Mouse (Mus musculus) left cerebral cortex, postnatal 14 days (tissue): ENCODE results near the gene Fbxo42. TPM values are rescaled to one million over a fixed set of nuclear protein-coding genes. Genes with fewer than 3 reads are reported as not detected.

Source experiments
- DNase-seq, 2 experiments: peaks; one replicate each; pipeline ENCODE4 v3.0.0; 2021 to 2022; ENCODE audit warnings: low spot score in 2 of 2, mixed read lengths in 1 of 2
- intact Hi-C: fragments of 180-260 bp; cut with DNase I; formaldehyde crosslinking; loops from one replicate; pipeline ENCODE4 v1.15.1; 2025
- long read RNA-seq, 2 experiments: library from polyadenylated mRNA; stranded (forward); transcript quantifications; one replicate each; pipeline ENCODE4 v2.0.0; 2021
- total RNA-seq, 2 experiments: library from RNA; stranded (reverse); gene quantifications; 2 replicates each; pipeline ENCODE4 v1.2.3; 2021

Fbxo42 gene
- 10 to 100 TPM; 31.6 to 38.8 TPM for total RNA-seq
- long read RNA-seq, experiment 1, full-length matches to known transcripts = 9 of 17 reads
- long read RNA-seq, experiment 1, partial matches to known transcripts = 8 of 17 reads
- long read RNA-seq, experiment 1, other reads (novel, unspliced or antisense) = 0 of 17 reads
- long read RNA-seq, experiment 2, full-length matches to known transcripts = 10 of 22 reads
- long read RNA-seq, experiment 2, partial matches to known transcripts = 9 of 22 reads
- long read RNA-seq, experiment 2, other reads (novel, unspliced or antisense) = 3 of 22 reads

DNA sequence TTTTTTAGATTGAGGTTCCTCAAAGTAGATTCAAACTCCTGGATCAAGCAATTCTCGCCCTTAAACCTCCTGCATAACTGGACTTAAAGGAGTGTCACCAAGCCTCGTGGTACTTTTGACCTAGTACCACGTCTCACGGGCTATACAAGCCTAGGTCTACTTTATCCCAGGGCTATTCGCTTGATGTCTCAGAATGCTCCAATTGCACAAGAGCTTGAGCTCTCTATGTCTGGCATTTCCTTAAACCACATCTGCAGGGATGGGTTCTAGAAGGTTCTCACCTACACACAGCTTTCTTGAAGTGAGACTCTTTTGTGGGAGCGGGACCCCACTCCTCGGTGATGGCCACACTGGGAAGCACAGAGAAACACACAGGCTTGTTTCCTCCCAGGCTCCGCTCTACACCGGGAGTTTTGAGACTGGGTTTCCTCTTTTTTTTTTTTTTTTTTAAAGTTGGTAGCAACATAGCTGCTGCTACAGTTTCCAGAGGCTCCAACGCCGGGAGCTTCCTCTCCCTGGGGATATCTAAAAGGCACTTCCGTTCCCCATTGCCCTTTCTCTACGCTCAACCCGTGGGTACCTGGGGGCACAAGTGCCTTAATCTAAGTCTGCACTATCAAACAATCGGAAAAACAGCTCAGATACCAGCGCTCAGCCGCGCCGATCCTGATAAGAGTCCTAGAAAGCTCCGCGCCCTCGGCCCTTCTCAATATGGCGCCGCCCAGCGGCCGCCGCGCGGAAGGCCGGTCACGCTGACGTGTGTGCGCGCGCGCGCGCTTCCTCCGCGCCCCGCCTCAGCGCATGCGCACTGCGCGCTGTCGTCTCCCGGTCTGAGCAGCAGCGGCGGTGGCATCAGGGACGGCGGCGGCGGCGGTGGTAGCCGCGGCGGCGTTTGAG lies at the start of gene Fbxo42:
Gene Fbxo42 (plus strand): TSS at position 802 of the 897 bp plus-strand sequence.
- intact Hi-C loops = loop anchor here (2.0 to 5.0 kb wide), 3 partner anchors 25 to 215 kb away; no protein-coding TSS in a partner anchor

DNA sequence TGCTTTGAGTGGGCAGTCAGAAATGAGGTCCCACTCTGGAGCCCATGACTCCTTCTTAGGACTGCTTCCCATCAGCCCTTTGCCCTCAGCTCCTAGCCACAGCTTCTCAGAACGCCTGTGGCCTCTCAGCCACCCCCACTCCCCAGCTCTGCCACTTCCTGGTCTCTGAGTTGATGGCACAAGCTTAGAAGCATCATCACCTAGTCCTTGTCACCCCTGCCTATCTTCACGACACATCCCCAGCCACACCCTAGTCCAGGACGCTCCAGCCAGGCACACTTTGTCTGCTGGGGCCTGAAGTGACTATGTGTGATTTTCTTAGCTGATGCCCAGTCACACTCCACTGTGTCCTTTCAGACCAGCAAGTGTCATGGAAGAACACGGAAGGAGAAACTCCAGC lies 48.8 kb upstream of the Fbxo42 start:
- DNase-seq = no peak
- intact Hi-C loops = no loop called here

More for the DNA sequence above, at the start of gene Fbxo42:
- peak; percentile 93 to 96 for DNase-seq

DNA sequence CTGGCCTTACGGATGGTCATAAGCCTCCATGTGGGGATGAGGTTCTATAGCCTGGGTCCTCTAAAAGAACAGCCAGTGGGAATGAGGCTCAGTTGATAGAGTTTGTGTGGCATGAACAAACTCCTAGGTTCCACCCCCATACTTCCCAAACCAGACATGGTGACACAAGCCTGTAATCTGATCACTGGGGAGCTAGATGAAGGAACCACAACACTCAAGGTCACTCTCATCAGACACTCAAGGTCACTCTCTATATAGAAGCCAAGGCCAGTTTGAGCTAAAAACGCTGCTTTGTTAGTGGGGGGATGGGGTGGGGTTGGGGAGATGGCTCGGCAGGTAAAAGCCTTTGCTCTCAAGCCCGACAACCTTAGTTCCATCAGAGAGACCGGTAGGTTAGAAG lies 47.8 kb upstream of the Fbxo42 start:
- intact Hi-C loops = no loop called here
- DNase-seq = no peak

DNA sequence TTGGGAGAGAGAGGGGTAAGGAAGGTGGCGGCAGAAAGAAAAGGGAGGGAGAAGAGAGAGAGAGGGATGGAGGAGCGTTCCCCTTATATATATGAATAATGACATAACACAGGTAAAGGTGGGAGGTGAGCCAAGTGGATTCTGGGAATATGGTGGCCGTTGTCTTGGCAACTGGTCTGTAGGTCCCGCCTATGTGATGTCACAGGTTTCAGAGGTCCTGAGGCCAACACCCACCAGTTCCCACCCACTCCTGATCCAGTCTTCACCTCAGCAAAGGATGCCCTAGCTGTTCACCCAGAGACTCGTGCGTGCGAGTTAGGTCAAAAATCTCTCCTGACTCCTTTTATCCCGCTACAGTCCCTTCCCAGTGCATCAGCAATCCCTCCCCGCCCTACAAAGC lies 46.4 kb upstream of the Fbxo42 start:
- no peak for DNase-seq
- intact Hi-C loops = no loop called here

- intact Hi-C loops = no loop called here
- DNase-seq = peak in 1 of 2 experiments; percentile 55
Observed at GRCm38 (mm10) chr4:141101855-141102254, 45.9 kb upstream of the Fbxo42 start.

GRCm38 (mm10) chr4:141106526-141107183 lies 41.1 kb upstream of the Fbxo42 start:
- no peak for DNase-seq
- intact Hi-C loops = no loop called here

- no peak for DNase-seq
- intact Hi-C loops = no loop called here
Observed at GRCm38 (mm10) chr4:141108196-141108732, 39.4 kb upstream of the Fbxo42 start.

DNA sequence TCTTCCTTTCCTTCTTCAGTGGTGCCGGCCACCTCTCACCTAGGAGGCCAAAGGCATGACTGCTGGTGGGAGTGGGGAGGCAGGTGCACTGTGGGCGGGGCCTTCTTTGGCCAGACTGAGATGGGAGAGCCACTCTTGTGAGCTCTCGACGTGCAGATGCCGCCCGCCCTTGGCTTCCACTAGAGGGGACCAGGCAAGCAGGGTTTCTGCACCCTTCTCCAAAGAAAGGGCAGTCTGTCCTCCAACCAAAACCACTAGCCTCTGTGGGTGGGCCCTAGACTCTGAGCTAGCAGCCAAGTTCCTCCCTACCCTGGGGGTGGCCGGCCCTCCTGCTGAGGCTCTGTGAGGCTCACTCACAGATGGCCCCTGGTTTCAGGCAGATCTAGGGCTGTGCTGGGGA lies 33.9 kb upstream of the Fbxo42 start:
- peak in 1 of 2 experiments; percentile 28 for DNase-seq
- intact Hi-C loops = no loop called here

- intact Hi-C loops = no loop called here
- peak; percentile 62 to 81 for DNase-seq
Observed at GRCm38 (mm10) chr4:141114521-141114981, 33.2 kb upstream of the Fbxo42 start.

- no peak for DNase-seq
- intact Hi-C loops = loop anchor here (5.0 kb wide), 1 partner anchor 38 kb away; the partner anchor contains the start of gene Necap2
Observed at GRCm38 (mm10) chr4:141115398-141115797, 32.3 kb upstream of the Fbxo42 start.

GRCm38 (mm10) chr4:141118691-141119090 lies 29.0 kb upstream of the Fbxo42 start:
- no peak for DNase-seq
- intact Hi-C loops = loop anchor here (5.0 kb wide), 1 partner anchor 41 kb away; the partner anchor contains the start of gene Necap2

DNA sequence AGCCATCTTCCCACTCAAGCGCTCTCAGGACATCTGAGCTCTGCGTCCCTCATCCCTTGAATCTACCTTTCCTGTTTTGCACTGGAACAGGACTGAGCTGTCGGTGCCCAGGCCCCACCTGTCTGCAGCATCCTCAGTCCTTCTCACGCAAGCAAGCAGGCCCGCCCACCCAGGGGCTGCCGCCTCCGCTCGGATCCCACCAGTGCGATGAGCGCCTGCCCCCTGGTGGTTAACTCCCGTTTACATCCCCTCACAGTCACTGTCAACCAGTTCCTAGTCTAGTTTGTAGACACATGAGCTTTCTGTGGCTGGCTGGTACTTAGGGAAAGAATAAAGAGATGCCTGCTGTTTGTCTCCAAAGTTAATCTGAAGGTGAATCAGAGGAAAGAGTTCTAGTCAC lies 27.0 kb upstream of the Fbxo42 start:
- intact Hi-C loops = no loop called here
- DNase-seq = peak; percentile 67 to 76

GRCm38 (mm10) chr4:141122663-141123062 lies 25.1 kb upstream of the Fbxo42 start:
- DNase-seq = no peak
- intact Hi-C loops = no loop called here

DNA sequence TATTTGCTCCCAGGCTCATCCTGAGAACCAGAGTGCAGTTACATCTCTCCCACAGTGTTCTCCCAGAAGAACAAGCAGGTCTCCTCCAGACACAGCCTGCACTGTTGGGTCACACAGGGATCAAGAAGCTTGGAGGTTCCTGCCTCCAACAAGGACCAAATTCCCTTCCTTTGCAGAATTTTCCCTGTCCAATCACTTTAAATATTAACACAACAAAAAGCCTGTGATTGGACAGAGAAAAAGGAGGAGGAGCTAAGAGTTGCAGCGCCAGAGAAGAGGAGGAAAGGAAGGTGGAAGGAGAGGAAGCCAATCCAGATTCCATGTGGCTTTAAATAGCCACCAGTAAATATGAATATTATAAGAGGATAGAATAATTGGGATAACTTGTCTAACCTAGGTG lies 24.6 kb upstream of the Fbxo42 start:
- DNase-seq = no peak
- intact Hi-C loops = no loop called here

- intact Hi-C loops = loop anchor here (5.0 kb wide), 1 partner anchor 1482 kb away; no protein-coding TSS in a partner anchor
Observed at GRCm38 (mm10) chr4:141129190-141129710, 18.5 kb upstream of the Fbxo42 start.

GRCm38 (mm10) chr4:141130704-141131342 lies 16.9 kb upstream of the Fbxo42 start:
- intact Hi-C loops = no loop called here
- DNase-seq = peak in 1 of 2 experiments; percentile 78

More at GRCm38 (mm10) chr4:141129190-141129710, 18.5 kb upstream of the Fbxo42 start:
- DNase-seq = no peak

- DNase-seq = no peak
- intact Hi-C loops = no loop called here
Observed at GRCm38 (mm10) chr4:141131531-141132061, 16.1 kb upstream of the Fbxo42 start.

DNA sequence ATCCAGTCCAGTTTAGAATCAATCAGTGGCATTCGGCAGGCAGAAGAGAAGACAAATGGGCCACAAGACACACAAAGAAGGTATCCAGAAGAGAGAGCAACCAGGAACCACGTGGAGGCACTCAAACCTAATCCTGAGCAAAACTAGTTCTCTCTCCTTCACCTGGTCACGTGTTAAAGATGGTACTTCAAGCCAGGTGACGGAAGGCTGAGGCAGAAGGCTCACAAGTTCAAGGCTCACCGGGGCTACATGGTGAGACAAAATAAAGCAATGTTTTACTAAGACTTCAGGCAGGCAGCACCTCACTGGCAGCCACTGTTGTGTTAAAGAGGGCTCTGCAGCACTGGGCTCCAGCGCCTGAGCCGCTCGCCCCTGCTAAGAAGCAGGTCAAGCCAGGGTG lies 15.5 kb upstream of the Fbxo42 start:
- DNase-seq = no peak
- intact Hi-C loops = no loop called here
